Mouse (Mus musculus) MEL (cell line): ENCODE results near the gene Epb41l1. TPM values are rescaled to one million over a fixed set of nuclear protein-coding genes. Genes with fewer than 3 reads are reported as not detected.

Experiments
- DNase-seq: peaks from one replicate; pipeline ENCODE4 v3.0.0; 2011; ENCODE audit warnings: low read depth, low spot score
- H3K27ac ChIP-seq: 2 replicates; pipeline ENCODE4 v1.5.1; 2012; ENCODE audit warnings: low read depth, mild to moderate bottlenecking, control low read depth, low read length, moderate library complexity; ENCODE audit not compliant: control insufficient read depth
- H3K27me3 ChIP-seq, 2 experiments: fragments of 150-350 bp in 1 of 2; sonication (generic) in 1 of 2; 2 replicates each; pipeline ENCODE4 v1.6.1; 2012; ENCODE audit warnings: low read length in 2 of 2, mild to moderate bottlenecking in 2 of 2, improper control_type of control experiment in 1 of 2, moderate library complexity in 1 of 2; ENCODE audit not compliant: insufficient read depth in 2 of 2, control insufficient read depth in 1 of 2
- H3K36me3 ChIP-seq, 2 experiments: 2 replicates each; pipeline ENCODE4 v1.6.1; 2012 to 2014; ENCODE audit warnings: low read length in 2 of 2, improper control_type of control experiment in 1 of 2, inconsistent platforms in 1 of 2, mild to moderate bottlenecking in 1 of 2; ENCODE audit not compliant: insufficient read depth in 2 of 2, control insufficient read depth in 1 of 2
- H3K4me1 ChIP-seq, 2 experiments: fragments of 150-350 bp in 1 of 2; sonication (generic) in 1 of 2; 2 replicates each; pipeline ENCODE4 v1.6.1; 2012; ENCODE audit warnings: low read length in 2 of 2, improper control_type of control experiment in 1 of 2, mild to moderate bottlenecking in 1 of 2; ENCODE audit not compliant: insufficient read depth in 2 of 2, control insufficient read depth in 1 of 2
- H3K4me3 ChIP-seq, 2 experiments: fragments of 150-350 bp in 1 of 2; sonication (generic) in 1 of 2; 2 replicates each; pipeline ENCODE4 v1.5.1; 2012; ENCODE audit warnings: low read depth in 2 of 2, low read length in 2 of 2, mild to moderate bottlenecking in 2 of 2, moderate library complexity in 2 of 2, control low read depth in 1 of 2, improper control_type of control experiment in 1 of 2; ENCODE audit not compliant: control insufficient read depth in 1 of 2, insufficient read depth in 1 of 2
- H3K79me2 ChIP-seq: 2 replicates; pipeline ENCODE4 v1.6.1; 2012; ENCODE audit warnings: mild to moderate bottlenecking, low read length, moderate library complexity; ENCODE audit not compliant: control insufficient read depth, poor library complexity, insufficient read depth
- H3K9ac ChIP-seq: 2 replicates; pipeline ENCODE4 v1.6.1; 2012; ENCODE audit warnings: low read depth, mild to moderate bottlenecking, control low read depth, low read length, moderate library complexity; ENCODE audit not compliant: control insufficient read depth, poor library complexity, severe bottlenecking
- H3K9me3 ChIP-seq: fragments of 150-350 bp; sonication (generic); replicated peaks from 2 replicates; pipeline ENCODE4 v1.6.1; 2012; ENCODE audit warnings: mild to moderate bottlenecking, low read length, improper control_type of control experiment, moderate library complexity; ENCODE audit not compliant: insufficient read depth
- BHLHE40 ChIP-seq: IDR thresholded peaks from 2 replicates; pipeline ENCODE4 v1.6.1; 2012; ENCODE audit warnings: low read depth, mild to moderate bottlenecking, inconsistent platforms, low read length, improper control_type of control experiment, borderline replicate concordance
- CHD1 ChIP-seq: IDR thresholded peaks from 2 replicates; pipeline ENCODE4 v1.6.1; 2012; ENCODE audit warnings: low read depth, mild to moderate bottlenecking, inconsistent platforms, low read length, improper control_type of control experiment
- CHD2 ChIP-seq: IDR thresholded peaks from 2 replicates; pipeline ENCODE4 v1.6.1; 2011; ENCODE audit warnings: low read length, improper control_type of control experiment
- CTCF ChIP-seq, 3 experiments: IDR thresholded peaks in 2 of 3; conservative IDR thresholded peaks in 1 of 3; 2 replicates each; pipeline ENCODE4 v1.5.1; 2011 to 2012; ENCODE audit warnings: low read length in 3 of 3, low read depth in 2 of 3, mild to moderate bottlenecking in 2 of 3, improper control_type of control experiment in 1 of 3, inconsistent platforms in 1 of 3, mixed read lengths in 1 of 3, moderate library complexity in 1 of 3; ENCODE audit not compliant: control insufficient read depth in 1 of 3, insufficient read depth in 1 of 3, poor library complexity in 1 of 3, severe bottlenecking in 1 of 3
- E2F4 ChIP-seq: IDR thresholded peaks from 2 replicates; pipeline ENCODE4 v1.6.1; 2011; ENCODE audit warnings: low read depth, low read length, improper control_type of control experiment, borderline replicate concordance
- EP300 ChIP-seq, 2 experiments: IDR thresholded peaks; 2 replicates each; pipeline ENCODE4 v1.6.1; 2011; ENCODE audit warnings: improper control_type of control experiment in 2 of 2, low read length in 2 of 2, low read depth in 1 of 2, mild to moderate bottlenecking in 1 of 2
- HCFC1 ChIP-seq: IDR thresholded peaks from 2 replicates; pipeline ENCODE4 v1.6.1; 2012; ENCODE audit warnings: low read depth, mild to moderate bottlenecking, inconsistent platforms, low read length, improper control_type of control experiment, moderate library complexity
- KAT2A ChIP-seq: conservative IDR thresholded peaks from 2 replicates; pipeline ENCODE4 v1.6.1; 2012; ENCODE audit warnings: low read depth, low read length, improper control_type of control experiment, inconsistent platforms
- MAFK ChIP-seq: IDR thresholded peaks from 2 replicates; pipeline ENCODE4 v1.6.1; 2011; ENCODE audit warnings: low read depth, mild to moderate bottlenecking, low read length, improper control_type of control experiment, borderline replicate concordance
- MAX ChIP-seq: IDR thresholded peaks from 2 replicates; pipeline ENCODE4 v1.6.1; 2011; ENCODE audit warnings: low read length, improper control_type of control experiment
- MEF2A ChIP-seq: IDR thresholded peaks from 2 replicates; pipeline ENCODE4 v1.6.1; 2014; ENCODE audit warnings: low read depth, mild to moderate bottlenecking, inconsistent platforms, low read length, improper control_type of control experiment; ENCODE audit not compliant: poor library complexity, insufficient replicate concordance, severe bottlenecking; ENCODE audit errors: extremely low read depth
- MYB ChIP-seq: IDR thresholded peaks from 2 replicates; pipeline ENCODE4 v1.6.1; 2011; ENCODE audit warnings: mild to moderate bottlenecking, low read depth, low read length, improper control_type of control experiment
- POLR2AphosphoS2 ChIP-seq: IDR thresholded peaks from 2 replicates; pipeline ENCODE4 v1.6.1; 2011; ENCODE audit warnings: low read length, improper control_type of control experiment
- POLR2AphosphoS5 ChIP-seq: IDR thresholded peaks from 2 replicates; pipeline ENCODE4 v1.6.1; 2012; ENCODE audit warnings: low read depth, borderline replicate concordance, mild to moderate bottlenecking, inconsistent platforms, low read length, moderate library complexity, mixed read lengths
- TAL1 ChIP-seq: IDR thresholded peaks from 2 replicates; pipeline ENCODE4 v1.6.1; 2012; ENCODE audit warnings: mild to moderate bottlenecking, inconsistent platforms, low read length, moderate library complexity, mixed read lengths
- TBP ChIP-seq: IDR thresholded peaks from 2 replicates; pipeline ENCODE4 v1.8.0; 2011; ENCODE audit warnings: low read depth, low read length, improper control_type of control experiment
- TCF12 ChIP-seq: IDR thresholded peaks from 2 replicates; pipeline ENCODE4 v1.6.1; 2014; ENCODE audit warnings: low read depth, mild to moderate bottlenecking, inconsistent platforms, low read length, improper control_type of control experiment, moderate library complexity
- UBTF ChIP-seq: IDR thresholded peaks from 2 replicates; pipeline ENCODE4 v1.6.1; 2012; ENCODE audit warnings: low read depth, mild to moderate bottlenecking, inconsistent platforms, low read length, improper control_type of control experiment, moderate library complexity, borderline replicate concordance; ENCODE audit not compliant: insufficient read depth
- USF1 ChIP-seq: IDR thresholded peaks from 2 replicates; pipeline ENCODE4 v1.6.1; 2014; ENCODE audit warnings: low read depth, mild to moderate bottlenecking, inconsistent platforms, low read length, improper control_type of control experiment, moderate library complexity
- ZKSCAN1 ChIP-seq: IDR thresholded peaks from 2 replicates; pipeline ENCODE4 v1.6.1; 2012; ENCODE audit warnings: low read depth, mild to moderate bottlenecking, inconsistent platforms, low read length, improper control_type of control experiment, moderate library complexity
- ZMIZ1 ChIP-seq: IDR thresholded peaks from 2 replicates; pipeline ENCODE4 v1.6.1; 2012; ENCODE audit warnings: low read depth, mild to moderate bottlenecking, inconsistent platforms, low read length, improper control_type of control experiment, moderate library complexity
- ZNF384 ChIP-seq: IDR thresholded peaks from 2 replicates; pipeline ENCODE4 v1.6.1; 2012; ENCODE audit warnings: low read depth, mild to moderate bottlenecking, inconsistent platforms, low read length, improper control_type of control experiment
- polyA plus RNA-seq, 2 experiments: library from polyadenylated mRNA; stranded (reverse) in 1 of 2; unstranded in 1 of 2; fragments of >175 nt in 1 of 2; fragments of >200 nt in 1 of 2; gene quantifications; 2 replicates each; pipeline versions ENCODE4 v1.2.1 to v1.2.4; 2012; ENCODE audit warnings: low replicate concordance in 2 of 2, low read depth in 1 of 2; ENCODE audit not compliant: insufficient read length in 2 of 2, insufficient read depth in 1 of 2, missing spikeins in 1 of 2
- total RNA-seq: library from RNA; depleted of rRNA; stranded (reverse); fragments of 300-350 nt; gene quantifications from 2 replicates; pipeline ENCODE4 v1.2.3, GENCODE M21; 2012

Gene Epb41l1
- total and polyA plus RNA-seq, 3 experiments = 1.5 to 7.3 TPM; not detected in 1

DNA sequence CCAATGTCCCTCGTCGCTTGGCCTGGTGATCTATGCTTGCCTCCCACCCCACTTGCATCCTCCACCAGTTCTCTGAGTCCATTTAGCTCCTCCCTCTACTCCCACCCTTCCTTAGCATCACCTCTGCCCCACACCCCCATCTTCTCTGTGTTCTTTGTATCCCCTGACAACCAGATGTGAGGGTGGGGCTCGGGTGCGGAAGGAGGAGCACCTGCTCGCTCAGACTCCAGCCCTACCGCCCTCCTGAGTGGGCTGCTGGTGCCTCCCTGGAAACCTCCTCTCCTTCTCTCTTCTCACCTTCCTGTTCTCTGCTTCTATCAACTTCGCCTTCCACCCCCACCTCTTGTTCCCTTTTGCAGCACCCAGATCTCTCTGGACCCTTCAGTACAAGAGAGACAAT lies 91.3 kb downstream of the Epb41l1 start:
- Histone ChIP-seq H3K27me3 (no peaks in the 10 kb centered on the region), H3K4me1 (no peaks in the 10 kb centered on the region), H3K4me3 (no peak overlapping the region), H3K9ac (no peak overlapping the region)
- TF ChIP-seq BHLHE40 (no peak), USF1 (no peak), CHD2 (no peak), ZNF384 (no peak), HCFC1 (no peak), POLR2AphosphoS2 (no peak), MEF2A (no peak), E2F4 (no peak), POLR2AphosphoS5 (no peak), MYB (no peak)
- TF ChIP-seq, all 39 proteins: peak for 0
- no peak for DNase-seq
- Histone ChIP-seq H3K79me2 (no peaks in the 10 kb centered on the region), H3K27ac (no peak overlapping the region), H3K36me3 (no peaks in the 10 kb centered on the region), H3K9me3 (no peaks in the 10 kb centered on the region)

DNA sequence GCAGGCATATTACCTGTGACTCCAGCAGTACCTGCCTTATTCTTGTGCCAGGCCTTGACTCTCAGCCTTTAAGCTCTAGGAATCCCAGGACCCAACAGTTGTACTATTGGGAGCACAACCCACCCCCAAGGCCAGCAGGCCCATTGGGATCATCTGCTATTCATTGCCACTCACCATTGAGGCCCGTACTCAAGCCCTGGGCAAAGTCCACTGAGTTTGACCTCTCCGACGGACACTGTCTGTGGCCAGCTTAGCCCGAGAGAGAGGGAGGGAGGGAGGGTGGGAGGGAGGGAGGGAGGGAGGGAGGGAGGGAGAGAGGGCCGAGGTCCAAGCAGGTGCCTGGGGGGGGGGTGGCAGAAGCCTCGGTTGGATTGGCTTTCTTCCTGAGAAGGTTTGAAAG lies 91.9 kb downstream of the Epb41l1 start:
- Histone ChIP-seq H3K79me2 (no peaks in the 10 kb centered on the region), H3K36me3 (no peaks in the 10 kb centered on the region), H3K4me3 (no peak overlapping the region), H3K27ac (no peak overlapping the region), H3K27me3 (no peaks in the 10 kb centered on the region), H3K9ac (no peak overlapping the region), H3K9me3 (no peaks in the 10 kb centered on the region), H3K4me1 (no peaks in the 10 kb centered on the region)
- DNase-seq = no peak
- TF ChIP-seq ZKSCAN1 (no peak), MEF2A (no peak), CHD1 (no peak), POLR2AphosphoS2 (no peak), ZMIZ1 (no peak), TAL1 (no peak), EP300 (IDR thresholded peaks at IDR 0.05; ENCODE audit: low read depth in 1 of 2, low read length in 2 of 2) (no peak), BHLHE40 (no peak)

DNA sequence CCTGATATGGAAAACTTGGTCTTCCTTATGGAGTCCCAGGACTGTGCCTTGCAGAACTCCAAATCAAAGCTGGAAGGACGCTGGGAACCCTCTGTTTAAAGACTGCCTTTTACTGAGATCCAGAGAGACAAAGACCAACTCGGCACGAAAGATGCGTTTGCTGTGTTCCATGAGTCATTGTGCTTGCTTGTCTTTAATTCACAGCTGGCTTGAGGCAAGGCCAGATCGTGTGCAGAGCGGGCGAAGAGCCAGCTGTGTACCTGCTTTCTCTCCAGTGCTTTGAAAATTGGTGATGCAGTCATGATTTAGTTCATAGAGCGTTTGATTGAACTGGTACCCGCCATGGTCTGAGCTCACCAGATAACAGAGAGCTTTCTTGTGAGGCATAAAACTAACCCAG lies 94.4 kb downstream of the Epb41l1 start:
- Histone ChIP-seq H3K4me3 (no peak overlapping the region), H3K27ac (no peak overlapping the region), H3K9ac (no peak overlapping the region), H3K27me3 (no peaks in the 10 kb centered on the region), H3K4me1 (no peaks in the 10 kb centered on the region), H3K9me3 (no peaks in the 10 kb centered on the region), H3K79me2 (no peaks in the 10 kb centered on the region), H3K36me3 (no peaks in the 10 kb centered on the region)
- DNase-seq = no peak
- TF ChIP-seq CTCF (IDR thresholded peaks at IDR 0.05 in 2 of 3, conservative IDR thresholded peaks at IDR 0.05 in 1 of 3; ENCODE audit: control insufficient read depth in 1 of 3, insufficient read depth in 1 of 3, low read depth in 2 of 3, low read length in 3 of 3, poor library complexity in 1 of 3, severe bottlenecking in 1 of 3) (no peak), UBTF (no peak), KAT2A (no peak), MAFK (no peak), TCF12 (no peak), POLR2AphosphoS5 (no peak), MAX (no peak), TBP (no peak)
